Mouse (Mus musculus) c-Kit-positive CD71-positive TER-119-positive erythroid progenitor cells, embryonic 14.5 days (primary cell): ENCODE data around the gene Nkx1-1.

Experiments
- DNase-seq: peaks from one replicate; pipeline ENCODE4 v3.0.0-alpha.2; 2013; ENCODE audit warnings: low spot score

Gene Nkx1-1

GRCm38 (mm10) chr5:33420313-33420712 lies 13.5 kb downstream of the Nkx1-1 start:
- no peak for DNase-seq

- DNase-seq: no peak
Measured at GRCm38 (mm10) chr5:33400819-33401218, 33.0 kb downstream of the Nkx1-1 start.

DNA sequence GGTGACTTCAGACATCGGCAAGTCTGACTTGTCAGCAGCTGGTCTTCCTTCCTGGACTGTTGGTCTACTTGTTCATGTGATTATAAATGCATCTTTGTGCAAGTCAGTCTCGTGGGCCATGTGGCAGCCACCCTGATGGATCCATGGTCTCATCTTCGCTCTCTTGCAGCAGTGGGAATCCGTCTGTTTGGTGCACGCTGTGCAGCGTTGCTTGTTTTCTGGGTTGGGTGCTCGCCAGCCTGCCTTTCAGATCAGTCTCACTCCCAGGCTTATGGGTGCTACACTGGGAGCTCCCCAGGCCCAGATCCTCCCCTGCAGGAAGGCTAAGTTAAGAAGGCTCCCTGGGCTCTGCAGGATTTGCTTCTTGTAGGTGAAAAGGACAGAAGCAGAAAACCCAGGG lies 36.9 kb downstream of the Nkx1-1 start:
- no peak for DNase-seq

DNA sequence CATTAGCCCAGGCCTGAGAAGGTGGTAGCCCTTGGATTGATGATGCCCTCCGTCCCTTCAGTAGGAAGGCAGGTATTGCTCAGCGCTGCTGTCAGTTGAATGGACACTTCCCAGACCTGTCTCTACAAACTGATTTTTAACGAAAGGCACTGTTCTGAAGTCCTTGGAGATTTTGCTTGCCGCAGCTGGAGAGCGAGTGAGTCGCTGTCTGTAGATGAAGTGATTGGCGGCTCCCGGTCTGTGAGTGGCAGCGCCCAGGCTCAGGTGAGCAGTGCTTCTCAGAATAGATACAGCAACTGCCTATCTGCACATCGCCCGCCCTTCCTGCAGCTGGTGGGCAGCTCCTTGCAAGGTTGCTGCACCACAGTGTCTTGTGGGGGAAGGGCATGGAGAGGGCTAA lies 38.1 kb downstream of the Nkx1-1 start:
- no peak for DNase-seq

- peak; percentile 62 for DNase-seq
Measured at GRCm38 (mm10) chr5:33393803-33394202, 40.0 kb downstream of the Nkx1-1 start.

DNA sequence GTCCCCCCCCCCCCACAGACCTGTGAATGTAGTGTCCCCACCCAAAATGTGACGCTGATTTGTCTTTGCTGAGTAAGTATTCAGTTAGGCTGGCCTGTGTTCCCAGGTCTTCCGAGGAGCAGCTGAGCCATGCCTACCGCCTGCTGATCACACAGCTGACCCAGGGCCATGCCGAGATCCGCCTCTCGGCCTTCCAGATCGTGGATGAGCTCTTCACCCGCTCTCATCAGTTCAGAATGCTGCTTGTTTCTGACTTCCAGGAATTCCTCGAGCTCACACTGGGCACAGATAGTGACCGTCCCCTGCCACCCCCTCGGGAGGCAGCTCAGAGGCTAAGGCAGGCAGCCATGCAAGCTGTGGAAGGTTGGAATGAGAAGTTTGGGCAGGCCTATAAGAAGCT lies 46.2 kb downstream of the Nkx1-1 start:
- no peak for DNase-seq
